Mouse (Mus musculus) lung, postnatal 10 days (tissue): ENCODE results near the gene Vsig10.
A peak's percentile ranks its signal among the peaks of the same experiment; 100 is the strongest.
"Not testable (repeated sequence)": the region's sequence is repeated elsewhere in the genome, so short reads cannot be mapped to it uniquely, and the experiment has no call there.

Source experiments
- DNase-seq: peaks from one replicate; pipeline ENCODE4 v3.0.0; 2021

The Vsig10 gene

DNA sequence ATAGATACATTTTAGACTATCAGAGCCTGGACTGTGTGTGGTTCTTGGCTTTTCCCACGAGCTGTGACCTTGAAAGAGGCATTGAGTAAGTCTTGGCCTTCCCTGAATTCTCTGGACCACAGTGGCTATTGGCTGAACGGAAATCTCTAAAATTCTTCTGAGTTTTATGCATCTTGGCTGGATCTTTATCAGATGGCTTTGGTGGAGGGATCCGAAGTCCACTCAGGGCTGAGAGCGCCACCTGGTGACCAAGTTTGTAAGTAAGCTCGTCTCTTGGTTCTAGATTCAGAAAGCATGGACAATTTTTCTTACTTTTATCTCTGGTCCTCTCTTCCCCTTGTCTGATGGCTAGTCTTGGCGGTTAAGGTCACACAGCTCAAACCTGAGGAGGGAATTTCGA, 13.9 kb upstream of the Vsig10 start:
- peak; percentile 91 for DNase-seq

DNA sequence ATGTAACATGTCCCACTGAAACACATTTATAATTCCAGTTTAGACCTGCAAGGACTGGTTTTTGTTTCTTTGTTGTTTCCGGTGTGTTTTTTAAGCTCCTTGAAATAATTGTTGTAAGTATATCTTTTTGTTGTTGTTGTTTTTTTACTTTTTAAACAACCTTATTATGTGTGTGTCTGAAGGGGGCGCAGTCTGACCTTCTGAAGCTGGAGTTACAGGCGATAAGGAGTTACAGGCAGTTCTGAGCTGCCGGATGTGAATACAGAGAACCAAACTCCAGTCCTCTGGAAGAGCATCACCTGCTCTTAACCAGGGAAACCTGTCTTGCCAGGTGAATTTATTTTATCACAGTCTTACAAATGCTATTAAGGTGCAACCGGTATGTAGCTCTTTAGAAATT, 13.1 kb upstream of the Vsig10 start:
- DNase-seq: no peak

DNA sequence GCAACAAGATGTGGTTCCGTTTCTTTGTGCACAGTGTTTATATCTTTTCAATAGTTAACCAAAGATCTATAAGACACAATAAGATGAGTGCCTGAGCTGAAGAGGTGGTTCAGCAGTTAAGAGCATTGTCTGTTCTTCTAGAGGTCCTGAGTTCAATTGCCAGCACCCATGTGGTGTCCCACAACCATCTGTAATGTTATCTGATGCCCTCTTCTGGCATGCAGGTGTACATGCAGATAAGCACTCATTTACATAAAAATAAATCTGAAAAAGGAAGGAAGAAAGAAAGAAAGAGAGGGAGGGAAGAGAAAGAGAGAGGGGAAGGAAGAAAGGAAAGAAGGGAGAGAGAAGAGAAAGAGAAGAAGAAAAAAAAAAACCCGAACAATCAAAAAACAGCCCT, 12.1 kb upstream of the Vsig10 start:
- DNase-seq: no peak

DNA sequence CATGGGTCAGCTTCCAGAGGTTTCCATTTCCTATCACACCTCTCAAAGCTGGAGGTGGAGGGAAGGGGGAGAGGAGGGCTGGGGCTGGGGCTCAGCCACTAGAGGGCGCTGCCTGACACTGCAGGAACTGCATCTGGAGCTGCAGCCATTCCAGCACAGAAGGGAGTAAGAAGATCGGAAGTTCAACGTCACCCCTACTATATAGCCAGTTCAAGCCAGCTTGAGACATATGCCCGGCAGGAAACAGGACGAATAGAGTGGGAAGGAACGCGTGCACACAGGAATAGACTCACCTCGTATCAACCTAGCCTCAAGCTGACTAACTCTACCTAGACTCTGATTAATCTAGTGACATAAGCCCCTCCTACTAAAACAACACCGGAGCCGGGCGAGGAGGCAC, 11.2 kb upstream of the Vsig10 start:
- peak; percentile 85 for DNase-seq

DNA sequence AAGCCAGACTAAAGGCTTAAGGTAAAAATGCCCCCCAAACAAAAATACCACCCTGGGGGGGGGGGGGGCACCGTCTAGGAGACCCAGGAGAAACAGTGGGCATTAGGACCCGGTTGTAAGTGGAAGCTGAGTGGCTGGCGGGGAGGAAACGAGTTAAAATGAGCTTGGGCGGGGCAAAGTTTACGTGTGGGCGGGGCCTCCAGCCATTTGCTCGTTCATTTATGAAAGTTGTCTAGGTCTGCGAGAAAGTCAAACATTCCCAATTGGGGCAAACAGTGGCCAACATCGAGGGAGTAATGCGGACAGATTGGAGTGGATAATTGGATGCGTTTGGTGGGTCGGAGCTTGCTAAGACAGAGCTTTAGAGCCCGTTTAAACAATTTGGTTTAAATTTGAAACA, 5.5 kb upstream of the Vsig10 start:
- peak; percentile 88 for DNase-seq

DNA sequence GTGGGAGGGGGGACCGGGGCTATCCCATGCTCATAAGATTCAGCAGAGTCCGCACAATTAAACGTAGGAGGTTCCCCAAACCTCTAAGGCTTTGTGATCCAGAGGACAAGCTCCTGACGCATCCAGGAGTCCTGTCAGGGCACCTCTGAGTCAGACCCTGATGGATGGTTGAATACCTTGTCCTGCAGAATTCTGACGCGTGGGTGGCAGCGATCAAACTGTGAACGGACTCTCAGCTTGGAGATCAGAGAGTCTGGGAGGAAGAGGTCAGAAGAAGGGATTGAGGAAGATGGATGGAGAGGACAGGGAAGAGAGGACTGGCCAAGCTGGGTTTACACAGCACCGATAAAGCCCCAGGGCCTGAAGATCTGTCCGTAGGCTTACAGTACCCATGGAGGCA, 5.0 kb upstream of the Vsig10 start:
- DNase-seq: no peak

DNA sequence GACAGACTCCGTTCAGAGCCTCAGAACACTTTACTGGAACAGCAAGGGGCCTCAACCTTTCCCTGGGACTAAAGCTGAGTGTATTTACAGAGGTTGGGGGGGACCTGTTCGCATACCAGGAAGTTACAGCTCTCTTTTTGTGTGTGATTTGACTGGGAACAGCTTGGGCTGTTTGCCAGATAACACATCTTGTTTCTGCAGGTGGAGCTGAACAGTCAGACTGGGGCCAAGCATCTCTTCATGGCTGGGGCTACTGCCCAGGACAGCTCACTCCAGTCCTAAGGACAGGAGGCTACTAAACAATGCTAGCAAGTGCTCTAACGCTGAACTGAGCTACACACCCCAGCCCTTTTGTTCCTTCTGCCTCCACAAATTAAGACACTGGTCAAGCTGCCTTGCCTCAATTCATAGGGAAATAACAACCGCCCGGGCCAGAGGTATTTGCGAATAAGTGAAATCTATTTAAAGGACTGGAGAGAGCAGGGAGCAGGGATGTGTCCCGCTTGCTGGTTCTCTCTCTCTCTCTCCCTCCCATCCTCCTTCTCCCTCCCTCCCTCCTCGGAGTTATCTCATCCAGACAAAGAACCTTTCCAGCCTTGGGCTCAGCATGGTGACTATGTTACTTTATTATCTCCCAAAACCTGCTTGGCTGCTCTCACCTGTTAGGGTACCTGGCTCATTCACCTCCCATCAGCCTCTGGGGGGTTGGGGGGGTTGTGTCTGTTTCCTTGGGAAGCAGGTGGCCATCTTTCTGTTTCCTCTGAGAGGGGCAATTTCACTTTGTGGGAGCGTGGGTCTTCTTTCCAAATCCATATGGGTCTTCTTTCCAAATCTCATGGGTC, 4.1 kb upstream of the Vsig10 start:
- peak; percentile 35 for DNase-seq

DNA sequence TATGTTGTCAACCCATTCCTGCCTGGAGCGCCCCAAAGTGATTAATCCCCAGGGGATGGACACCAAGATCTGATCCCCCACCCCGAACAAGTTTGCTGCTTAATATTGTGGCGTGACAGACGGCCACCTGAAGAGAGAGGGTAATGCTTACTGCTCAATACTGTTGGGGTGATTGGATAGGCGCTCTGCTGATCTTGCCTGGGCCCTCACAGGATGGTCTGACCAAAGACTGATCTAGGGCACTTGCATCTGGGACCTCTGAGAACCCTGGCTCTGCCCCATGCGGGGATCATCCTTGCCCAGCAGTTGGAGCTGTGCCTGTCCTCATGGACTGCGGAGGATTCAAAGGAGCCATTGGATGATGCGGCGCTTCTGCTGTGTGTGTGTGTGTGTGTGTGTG, 4.9 kb downstream of the Vsig10 start:
- DNase-seq: no peak

DNA sequence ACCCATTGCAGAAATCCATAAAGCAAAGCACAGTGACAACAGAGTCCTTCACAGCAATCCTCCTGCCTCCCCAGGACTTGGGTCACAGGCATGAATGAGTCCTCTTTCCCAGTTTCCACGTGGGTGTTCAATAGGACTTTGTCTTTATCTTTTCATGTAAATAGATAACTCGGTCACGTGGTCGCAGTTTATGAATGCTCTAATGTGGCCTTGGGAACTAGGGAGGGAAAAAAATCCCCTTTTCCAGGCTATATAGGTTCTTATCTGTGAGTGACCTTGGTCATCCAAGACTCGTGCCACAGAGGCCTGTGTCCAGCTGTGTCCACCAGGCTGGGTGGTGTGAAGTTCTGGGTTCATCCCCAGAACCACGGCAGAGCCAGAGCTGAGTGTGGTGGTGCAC, 7.5 kb downstream of the Vsig10 start:
- DNase-seq: no peak

DNA sequence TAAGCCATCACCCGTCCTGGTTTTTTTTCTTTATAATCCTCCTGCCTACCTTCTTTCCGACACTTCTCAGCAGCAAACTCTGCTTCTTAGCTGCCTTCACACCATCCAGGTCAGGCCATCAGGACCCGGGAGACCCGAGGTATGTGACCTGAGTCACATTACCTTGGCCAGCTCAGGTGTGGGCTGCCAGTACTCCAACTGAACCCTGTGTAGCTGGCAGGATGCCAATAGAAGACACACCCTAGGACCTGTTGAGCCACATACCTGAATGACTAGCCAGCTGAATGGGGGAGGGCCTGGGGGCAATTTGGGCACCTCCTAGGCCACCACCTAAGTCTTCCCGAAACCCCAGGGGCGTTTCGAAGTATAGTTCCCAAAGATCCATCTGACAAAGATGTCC, 11.6 kb downstream of the Vsig10 start:
- DNase-seq: peak; percentile 43

DNA sequence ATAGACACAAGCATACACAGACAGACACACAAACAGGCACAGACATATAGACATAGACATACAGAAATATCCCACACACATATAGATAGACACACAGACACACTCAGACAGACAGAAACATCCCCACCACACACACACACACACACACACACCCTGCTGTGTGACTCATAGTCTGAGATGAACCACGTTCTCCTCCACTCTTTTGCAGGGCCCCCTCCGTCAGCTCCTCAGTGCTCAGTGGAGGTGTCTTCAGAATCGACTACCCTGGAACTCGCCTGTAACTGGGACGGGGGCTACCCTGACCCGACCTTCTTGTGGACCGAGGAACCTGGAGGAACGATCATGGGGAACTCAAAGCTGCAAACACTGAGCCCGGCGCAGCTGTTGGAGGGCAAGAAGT, 19.1 kb downstream of the Vsig10 start:
- DNase-seq: no peak

DNA sequence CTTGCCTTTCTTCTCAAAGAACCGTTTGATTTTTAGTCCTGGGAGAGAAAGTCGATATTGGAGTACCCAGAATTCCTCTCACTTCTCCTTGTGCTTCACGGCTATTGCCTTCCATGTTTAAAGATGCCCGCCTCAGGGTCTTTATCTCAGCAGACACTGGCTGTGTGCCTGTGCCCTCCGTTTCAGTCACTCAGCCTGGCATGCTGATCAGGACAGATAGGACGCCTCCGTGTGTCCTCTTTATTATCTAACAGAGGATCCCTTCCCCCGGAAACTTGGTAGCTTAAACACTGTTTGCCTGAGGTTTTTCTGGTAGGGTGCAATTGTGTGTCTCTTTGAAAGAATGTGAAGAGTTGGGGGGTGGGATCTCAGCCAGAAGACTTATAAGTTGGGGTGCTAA, 19.6 kb downstream of the Vsig10 start:
- no peak for DNase-seq

DNA sequence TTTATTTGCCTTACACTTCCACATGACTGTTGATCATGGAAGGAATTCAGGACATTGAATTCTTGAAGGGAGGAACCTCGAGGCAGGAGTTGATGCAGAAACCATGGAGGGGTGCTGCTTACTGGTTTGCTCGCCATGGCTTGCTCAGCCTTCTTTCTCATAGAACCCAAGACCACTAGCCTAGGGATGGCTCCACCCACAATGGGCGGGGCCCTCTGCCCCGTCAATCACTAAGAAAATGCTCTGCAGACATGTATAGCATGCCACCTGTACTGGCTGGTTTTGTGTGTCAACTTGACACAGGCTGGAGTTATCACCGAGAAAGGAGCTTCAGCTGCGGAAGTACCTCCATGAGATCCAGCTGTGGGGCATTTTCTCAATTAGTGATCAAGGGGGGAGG, 21.2 kb downstream of the Vsig10 start:
- no peak for DNase-seq

DNA sequence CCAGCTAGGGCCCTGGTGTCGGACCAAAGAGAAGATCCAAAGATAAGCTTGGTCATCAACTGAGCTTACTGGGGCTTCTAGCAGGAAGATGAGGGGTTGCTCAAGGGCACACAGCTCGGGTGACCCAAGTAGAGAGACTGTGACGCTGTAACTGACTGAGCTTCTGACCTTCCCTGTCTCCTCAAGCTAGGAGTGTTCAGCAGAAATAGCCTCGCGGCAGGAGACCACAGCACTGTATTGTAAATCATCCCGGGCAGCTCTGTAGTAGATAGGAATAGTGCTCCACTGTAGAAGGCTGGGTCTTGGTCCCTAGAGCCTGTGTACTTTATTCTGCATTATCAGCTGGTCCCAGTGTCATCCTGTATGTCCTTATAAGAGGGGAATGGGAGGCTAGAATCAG, 23.0 kb downstream of the Vsig10 start:
- no peak for DNase-seq

DNA sequence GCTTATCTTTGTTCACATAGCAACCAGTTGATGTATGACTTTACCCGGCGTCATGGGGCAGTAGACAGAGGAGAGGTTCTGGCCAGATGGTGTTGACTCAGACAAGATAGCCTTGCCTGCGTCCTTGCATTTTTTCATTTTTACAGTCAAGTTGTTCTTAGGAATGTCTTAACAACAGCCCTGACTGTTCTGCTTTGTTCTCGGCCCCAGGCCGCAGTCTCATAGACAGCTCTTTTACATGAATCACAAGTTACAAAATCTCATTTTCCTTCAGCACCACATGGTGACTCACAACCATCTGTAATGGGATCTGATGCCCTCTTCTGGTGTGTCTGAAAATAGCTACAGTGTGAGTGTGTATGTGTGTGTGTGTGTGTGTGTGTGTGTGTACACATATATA, 25.6 kb downstream of the Vsig10 start:
- not testable (repeated sequence) for DNase-seq

DNA sequence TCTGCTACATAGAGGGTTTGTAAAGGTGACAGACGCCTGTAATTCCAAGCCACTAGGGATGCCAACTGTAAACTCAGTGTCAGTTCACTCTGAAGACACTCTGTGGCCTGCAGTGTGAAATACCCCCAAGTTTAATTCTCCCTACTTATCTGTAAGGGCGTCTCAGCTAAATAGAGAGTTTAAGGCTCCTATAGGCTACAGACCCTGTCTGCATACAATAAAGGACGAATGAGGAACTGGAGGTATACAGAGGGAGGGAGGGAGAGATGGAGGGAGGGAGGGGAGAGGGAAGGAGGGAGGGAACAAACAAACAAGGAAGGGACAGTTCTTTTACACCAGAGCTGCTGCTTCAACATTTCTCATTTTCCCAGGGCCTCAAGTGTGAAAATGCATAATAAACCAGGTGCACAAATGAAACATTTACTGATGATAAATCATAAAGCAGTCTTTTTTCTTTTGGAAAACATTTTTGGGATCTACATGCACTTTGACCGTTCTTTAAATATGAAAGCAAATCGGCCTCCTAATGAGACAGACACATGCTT, 26.6 kb downstream of the Vsig10 start:
- DNase-seq: no peak

DNA sequence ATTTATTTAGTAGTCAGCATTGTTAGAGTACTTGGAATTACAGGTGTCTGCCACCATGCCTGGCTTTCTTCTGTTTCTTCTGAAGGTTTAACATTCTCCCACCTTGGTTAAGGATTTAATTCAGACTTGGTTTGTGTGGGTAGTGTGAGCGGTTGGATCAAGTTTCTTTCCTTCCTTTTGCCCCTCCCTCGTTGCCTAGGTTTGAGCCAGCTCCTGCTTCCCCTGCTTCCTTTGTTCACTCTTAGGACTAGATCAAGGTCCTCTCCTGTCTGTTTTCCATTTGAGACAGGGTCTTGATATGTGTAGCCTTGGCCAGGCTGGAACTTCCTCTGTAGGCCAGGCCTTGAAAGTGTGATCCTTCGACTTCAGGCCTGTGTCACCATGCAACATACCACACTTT, 27.4 kb downstream of the Vsig10 start:
- no peak for DNase-seq

DNA sequence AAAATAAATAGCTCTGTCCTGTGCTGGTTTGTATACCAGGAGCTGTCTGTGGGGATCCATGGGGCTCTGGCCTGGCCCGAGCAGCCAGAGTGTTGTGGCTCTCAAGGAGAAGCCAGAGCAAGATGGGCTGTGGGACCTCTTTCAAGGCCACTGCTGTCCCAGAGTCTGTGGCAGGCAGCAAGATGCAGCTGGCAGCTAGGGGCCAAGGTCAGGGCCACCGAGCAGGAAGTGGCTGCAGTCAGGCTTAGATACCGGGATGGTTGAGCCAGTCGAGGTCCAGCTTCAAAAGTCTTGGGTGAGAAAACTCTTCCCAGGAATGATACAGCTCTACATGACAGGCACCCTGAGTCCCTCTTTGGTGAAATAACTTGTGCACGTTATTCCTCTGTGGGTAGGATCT, 28.1 kb downstream of the Vsig10 start:
- DNase-seq: no peak

DNA sequence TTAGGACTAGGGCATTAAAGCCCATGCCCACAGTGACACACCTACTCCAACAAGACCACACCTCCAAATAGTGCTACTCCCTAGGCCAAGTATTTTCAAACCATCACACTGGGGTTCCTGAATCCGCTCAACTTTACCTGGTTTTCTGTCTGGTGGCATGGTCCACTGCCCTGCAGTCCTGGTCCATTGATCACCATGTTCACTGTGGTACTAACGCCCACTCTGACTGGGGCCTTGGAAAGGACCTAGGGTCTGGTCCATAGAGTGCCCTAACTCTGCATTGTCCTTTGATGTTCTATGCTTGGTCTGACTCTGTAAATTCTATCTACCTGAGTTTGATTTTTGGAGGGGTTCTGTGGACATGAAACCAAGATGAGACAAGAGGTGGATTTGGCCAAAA, 29.0 kb downstream of the Vsig10 start:
- DNase-seq: no peak

DNA sequence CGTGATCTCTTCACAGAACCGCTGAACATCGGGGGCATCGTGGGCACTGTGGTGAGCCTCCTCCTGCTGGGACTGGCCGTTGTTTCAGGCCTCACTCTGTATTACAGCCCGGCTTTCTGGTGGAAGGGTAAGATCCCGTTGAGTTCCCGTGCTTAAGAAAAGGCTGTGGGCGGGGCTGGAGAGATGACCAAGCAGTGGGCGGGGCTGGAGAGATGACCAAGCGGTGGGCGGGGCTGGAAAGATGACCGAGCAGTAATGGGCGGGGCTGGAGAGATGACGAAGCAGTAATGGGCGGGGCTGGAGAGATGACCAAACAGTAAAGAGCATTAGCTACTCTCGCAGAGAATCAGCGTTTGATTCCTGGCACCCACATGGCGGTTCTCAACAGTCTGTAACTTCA, 29.4 kb downstream of the Vsig10 start:
- peak; percentile 85 for DNase-seq

DNA sequence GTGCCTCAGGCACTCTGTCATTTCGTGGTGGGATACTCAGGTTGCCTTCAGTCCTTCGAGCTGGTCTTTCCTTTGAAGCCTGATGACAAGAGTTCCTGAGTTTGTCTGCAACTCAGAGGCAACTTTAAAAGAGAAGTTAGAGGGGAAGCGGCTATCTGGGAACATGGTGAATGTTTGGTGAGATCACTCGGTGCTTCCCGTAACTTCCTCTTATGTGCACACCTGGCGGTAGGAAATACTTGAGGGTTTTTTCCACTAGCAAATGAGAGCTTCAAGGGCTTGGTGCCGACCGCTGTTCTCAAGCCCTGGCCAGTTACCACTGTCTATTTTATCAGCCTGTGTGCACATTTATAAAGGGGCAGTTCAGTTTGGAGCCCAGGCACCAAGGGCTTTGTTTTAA, 35.2 kb downstream of the Vsig10 start:
- no peak for DNase-seq

DNA sequence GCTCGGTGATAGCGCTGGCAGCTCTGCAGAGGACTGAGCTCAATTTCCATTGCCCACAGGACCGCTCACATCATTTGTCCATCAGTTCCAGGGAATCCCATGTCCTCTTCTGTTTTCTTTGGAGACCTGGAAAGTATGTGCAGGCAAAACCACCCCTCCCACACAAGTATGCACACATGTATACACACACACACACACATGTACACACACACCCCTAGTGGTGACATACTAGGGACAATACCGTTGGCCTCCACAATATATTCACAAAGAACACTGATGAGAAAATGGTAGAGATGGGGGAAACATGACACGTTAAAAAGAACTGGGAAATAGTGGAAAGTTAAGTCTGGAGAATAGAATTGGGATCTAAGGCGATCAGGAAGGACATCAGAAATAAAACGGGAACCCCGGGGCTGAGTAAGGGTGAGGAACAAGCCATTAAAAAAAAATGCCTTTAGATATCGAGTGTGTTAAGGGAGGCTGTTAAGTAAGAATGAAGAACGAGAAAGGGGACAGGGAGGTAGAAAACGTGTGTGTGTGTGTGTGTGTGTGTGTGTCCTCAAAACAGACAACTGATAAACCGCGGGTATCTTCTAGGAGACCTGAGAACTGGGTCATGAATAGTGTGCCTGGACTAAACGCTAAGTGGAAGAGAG, 36.9 kb downstream of the Vsig10 start:
- peak; percentile 24 for DNase-seq

DNA sequence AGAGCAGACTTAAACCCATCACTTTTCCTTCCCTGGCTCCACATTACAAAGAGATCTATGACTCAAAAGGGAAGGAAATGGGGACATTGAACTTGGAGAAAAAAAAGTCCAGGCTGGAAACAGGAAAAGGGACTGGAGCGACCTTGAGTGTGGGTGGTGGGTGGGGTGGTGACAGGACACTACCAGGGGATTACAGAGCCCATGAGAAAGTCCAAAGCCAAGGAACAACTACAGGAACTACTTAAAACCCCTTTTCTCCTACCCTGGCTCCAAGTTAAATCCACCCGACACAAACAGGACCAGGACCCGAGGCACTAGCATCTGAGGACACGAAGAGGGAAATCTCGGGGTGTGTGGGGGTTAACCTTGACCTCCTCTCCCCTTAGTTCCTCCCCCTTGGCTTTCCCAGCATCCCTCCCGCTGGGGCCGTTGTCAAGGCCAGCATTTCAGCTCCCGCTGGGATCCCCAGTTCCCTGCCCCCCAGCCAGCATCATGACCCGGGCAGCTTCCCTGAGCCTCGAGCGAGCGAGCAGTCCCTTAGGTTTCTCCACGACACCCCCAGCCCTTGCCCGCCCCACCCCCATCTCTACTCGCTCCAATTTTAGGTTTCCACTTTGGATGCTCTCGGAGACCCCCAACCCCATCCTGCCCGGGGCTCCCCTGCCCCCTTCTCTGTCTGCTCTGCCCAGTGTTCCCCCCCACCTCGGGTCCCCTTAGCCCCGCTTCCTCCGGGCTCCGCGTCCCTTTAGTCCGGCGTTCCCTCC, 37.7 kb downstream of the Vsig10 start:
- DNase-seq: peak; percentile 79

DNA sequence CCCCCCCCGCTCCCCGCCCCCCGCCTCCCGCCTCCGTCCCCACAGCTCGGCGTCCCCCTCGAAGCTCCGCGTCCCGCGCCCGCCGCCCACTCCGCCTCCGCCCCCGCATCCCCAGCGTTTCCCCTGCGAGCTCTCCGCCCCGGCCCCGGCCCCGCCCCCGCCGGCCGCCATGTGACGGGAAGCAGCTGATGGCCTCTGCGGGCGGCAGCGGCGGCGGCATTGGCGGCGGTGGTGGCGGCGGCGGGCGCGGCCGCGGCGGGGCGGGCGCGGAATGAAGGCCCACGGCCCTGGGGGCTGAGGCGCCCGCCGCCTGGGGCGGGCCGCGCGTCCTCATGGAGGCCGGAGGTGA, 38.2 kb downstream of the Vsig10 start, which contains the start of gene Wsb2:
TSS of gene Wsb2 (plus strand) at position 176 of the 349 bp plus-strand sequence.
- peak; percentile 91 for DNase-seq
